Mouse (Mus musculus) retina, adult 2 months (tissue): Measurements from ENCODE around the gene Ubqlnl.
A peak's percentile ranks its signal among the peaks of the same experiment; 100 is the strongest.

Experiments used
- DNase-seq: peaks from one replicate; pipeline ENCODE4 v3.0.0-alpha.2; 2012; ENCODE audit warnings: low read depth, low spot score

The Ubqlnl gene

DNA sequence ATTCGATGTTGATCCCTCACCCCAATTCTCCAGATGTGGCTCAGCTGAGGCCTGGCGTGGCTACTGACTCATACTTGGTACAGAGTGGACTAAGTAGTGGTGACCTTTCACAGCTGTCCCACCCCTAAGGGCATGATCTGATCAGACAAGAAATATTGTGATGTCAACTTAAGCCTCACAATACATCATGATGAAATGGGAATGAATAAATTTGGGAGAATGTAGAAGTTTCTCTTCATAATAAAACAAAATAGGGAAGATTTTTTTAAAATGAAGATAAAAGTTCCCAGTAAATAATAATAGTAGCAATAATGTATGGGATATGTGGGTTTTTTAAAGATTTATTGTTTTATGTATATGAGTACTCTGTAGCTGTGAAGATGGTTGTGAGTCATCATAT is at the start of gene Ubqlnl:
Ubqlnl (minus strand) TSS at position 101 of the 400 bp plus-strand sequence.
- no peak for DNase-seq

DNA sequence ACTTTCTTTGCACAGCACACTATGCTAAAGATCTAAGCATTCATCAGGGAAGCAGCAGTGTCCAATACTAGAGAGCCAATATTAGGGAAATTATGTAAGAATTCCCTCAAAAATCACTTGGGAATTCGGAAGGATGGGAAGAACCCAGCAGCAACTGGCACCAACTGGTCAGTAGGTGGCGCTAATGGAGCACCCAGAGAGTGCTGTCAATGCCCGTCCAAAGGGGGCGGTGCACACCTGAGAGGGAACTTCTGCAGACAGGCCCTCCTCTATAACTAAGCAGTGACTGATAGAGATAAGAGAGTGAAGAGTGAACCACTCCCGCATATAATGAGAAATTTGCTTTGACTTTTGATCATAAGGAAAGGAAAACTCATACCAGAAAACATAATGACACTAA is 49.5 kb upstream of the Ubqlnl start:
- peak; percentile 8 for DNase-seq

DNA sequence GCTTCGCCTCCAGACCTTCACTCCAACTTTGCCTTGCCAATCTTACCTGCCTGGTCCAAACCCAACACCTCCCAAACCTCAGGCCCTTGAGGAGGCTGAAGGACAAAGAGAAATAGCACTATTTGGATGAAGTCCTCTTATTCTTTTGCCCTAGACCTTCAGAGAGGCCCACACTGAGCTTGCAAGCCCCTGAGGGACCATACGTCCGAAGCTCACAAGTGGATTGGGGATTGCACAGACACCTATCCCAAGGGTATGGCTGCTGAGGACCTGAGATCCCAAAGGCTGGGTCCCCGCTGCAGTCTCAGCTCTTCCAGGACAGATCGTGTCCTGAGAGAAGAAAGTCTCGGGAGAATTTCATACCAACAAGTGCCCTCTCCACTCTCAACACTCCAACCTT is 45.5 kb upstream of the Ubqlnl start, which contains the start of gene Olfr649:
Olfr649 (minus strand) TSS at position 101 of the 400 bp plus-strand sequence.
- no peak for DNase-seq

DNA sequence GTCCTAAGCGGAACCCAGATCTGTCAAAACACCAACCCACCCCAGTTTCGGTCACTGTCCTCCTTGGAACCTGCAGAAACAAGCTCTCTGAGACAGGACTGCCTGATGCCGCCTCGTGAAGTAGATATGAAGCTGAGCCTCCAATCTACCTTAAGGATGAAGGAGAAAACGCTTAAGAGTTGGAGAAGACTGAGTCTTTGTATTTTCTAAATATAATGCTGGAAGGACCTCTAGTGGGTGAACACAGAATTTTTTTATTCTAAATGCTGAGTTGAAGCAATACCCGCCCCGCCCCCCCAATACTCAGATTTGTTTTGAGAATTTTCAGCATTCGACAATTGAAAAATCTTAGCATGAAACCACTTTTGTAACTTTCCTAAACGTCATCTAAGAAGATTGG is 40.9 kb upstream of the Ubqlnl start:
- DNase-seq = no peak

DNA sequence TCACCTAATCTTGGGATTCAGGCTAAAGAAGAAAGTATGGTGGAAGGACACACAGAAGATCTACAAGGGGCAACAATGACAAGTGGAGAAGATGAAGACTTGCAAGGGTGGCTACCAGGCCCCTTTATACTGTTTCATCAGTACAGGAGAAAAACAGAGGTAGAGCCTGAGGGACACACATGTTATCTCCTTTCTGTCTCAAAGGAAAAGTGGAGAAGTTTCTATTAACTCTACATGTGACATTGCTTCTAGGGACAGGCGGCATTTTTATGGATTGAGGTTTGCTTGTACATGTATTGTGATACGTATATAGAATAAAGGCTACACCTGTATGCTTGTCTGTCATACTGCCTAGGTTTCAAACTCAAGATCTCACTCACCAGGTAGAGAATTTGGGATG is 32.9 kb upstream of the Ubqlnl start, which contains the start of gene Olfr648:
Olfr648 (minus strand) TSS at position 101 of the 400 bp plus-strand sequence.
- no peak for DNase-seq

DNA sequence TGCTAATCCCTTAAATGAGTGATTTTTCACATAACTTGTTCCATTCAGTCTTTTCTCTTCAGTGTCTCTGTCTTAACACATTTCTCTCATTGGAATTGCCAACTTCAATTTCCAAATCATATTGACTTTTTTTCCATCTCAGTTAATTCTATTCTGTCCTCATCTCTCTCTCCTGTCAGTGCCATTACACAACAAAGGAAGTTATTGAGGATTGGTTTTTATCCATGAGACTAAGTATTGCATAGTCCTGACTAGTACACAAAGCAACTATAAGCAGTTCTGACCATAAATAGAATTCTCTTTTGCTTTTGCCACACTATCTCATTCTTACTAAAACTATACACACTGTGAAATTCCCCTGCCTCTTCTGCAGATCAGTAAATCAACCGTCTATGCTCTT is 28.7 kb upstream of the Ubqlnl start:
- DNase-seq = no peak

DNA sequence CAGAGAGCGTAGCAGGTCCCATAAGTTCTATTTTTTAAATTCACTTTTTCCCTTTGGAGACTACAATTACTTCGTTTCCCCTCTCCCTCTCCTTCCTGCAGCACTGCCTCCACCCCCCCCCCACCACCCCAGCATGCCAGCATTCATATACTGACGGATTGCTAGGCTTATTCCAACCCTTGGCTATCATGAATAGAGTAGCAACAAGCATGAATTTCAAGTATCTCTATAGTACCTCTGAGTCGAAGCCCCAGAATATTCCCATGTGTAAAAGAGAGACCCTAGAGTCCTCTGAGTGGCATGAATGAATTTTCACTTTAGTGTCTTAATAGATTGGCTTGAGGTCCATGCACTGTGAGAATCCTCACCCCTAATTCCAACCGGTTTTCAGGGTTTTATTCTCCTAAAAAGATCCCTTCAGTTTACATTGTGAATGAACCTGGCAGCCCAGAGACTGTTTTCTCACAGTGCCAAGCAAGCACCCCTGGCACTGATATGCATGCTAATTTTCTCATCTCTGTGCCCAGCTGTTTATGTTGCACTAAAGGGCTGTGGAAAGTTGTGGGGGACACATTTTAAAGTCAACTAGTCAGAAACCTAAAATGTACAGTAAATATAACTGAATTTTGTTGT is 28.2 kb upstream of the Ubqlnl start:
- DNase-seq = no peak

DNA sequence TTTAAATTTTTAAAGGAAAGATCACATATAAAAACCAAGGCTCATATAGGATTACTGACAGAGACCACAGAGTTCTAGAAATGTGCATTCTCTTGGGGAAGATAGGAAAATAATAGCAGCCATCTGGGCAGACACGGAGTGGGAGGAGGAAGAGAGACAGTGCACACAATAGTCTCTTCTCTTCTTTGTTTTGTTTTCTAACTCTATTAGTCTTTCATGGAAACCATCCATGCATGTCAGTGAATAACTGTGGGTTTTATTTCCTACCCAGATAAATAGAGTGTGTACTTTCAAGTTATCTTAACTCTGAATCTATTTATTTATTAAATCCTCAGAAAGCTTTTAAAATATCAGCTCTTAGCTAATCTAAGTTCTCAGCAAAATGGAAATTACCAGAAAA is 24.7 kb upstream of the Ubqlnl start:
- DNase-seq = no peak

DNA sequence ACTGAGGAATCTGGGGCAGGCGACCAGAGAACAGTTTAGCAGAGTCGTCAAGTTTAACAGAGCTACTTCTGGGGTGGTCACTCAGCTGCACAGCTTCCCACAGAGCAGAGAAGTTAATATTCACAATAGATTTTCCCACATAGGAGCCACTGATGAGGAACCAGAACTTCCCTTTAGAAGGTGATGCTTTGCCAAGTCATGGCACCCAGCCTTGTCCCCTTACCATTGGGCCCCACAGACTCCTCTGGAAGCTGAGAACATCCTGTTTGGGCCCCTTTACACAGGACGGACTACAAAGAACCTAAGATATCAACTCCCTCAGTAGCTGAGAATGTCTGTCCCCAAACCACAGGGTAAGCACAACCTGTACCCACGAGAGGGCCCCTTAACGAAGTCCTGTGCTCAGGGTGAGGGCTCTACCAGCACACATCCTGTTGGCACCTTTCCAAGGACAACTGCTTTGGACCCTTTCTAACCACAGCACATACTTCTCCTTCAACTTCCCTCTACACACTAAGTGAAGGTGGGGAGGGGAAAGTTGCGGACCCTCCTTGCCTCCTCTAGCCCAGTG is 19.4 kb upstream of the Ubqlnl start:
- no peak for DNase-seq

DNA sequence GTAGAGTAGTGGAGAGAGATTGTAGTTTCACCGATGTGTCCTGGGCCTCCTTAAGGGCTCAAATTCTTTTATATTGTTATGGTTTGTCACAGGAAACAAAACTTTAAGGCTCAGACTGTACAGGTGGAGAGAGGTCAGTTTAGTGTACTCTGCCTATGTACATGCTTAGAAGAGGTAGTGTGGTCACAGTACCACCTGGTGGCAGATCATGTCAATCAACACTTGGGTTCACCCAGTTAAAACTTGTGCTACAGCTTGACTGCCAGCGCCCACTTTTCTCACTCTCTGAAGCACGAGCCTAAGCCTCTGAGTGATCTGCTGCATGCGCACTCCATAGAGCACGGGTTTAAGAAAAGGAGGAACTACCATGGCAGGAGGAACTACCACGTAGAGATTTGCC is 16.7 kb upstream of the Ubqlnl start:
- DNase-seq = no peak

DNA sequence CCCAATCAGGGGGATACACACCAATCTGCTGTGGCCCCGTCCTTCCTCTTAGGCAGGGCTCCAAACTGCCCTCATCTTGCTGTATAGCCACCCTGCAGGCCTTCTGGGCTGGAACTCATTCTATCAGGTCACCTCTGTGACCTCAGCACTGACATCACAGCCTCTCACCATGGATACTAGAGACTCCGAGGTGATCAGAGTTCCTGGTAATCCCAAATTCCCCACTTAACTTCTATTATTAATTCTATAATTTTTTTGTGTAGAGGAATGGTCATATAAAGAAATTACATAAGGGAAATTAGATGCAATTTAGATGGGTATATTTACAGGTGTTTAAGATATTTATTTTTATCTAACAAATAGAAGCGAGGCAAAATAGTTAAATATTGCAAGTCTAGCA is 7.2 kb downstream of the Ubqlnl start, which contains the start of gene Ubqln3:
Ubqln3 (minus strand) TSS at position 101 of the 400 bp plus-strand sequence.
- no peak for DNase-seq

DNA sequence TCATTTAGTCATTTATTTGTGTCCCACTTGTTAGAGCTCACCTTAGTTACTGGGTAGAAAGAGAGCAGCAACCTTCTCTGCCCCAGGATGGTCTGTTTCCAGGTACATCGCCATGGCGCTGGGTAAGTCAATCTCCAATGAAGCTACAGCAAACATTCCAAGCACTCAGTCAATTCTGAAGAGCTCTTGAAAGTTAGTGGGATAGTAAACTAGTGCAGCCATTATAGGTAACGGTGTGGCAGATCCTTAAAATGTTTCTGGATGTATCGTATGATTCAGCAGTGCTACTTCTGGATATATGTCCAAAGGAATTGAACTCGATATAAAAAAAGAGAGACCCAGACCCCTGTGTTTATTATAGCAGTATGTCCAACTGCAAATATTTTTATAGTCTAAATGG is 13.1 kb downstream of the Ubqlnl start, which contains the start of gene Olfr643:
Olfr643 (minus strand) TSS at position 101 of the 400 bp plus-strand sequence.
- DNase-seq = no peak

DNA sequence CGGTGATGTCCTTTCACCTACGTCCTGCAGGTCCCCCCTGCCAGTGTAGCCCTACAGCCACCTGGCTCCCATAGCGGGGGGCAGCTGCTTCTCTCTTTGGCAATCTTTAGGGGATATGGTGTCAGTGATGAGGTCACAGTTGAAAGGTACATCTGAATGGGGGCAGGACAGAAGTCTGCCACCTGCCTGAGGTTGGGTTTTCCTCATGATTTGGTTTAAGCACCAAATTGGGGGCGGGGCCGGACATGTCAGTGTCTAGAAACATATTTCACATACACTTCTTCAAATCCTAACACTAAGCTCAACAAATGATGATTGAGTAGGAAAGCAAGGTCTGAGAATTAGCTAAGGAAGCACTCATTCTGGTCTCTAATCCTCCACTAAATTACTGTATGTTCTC is 20.6 kb downstream of the Ubqlnl start, which contains the start of gene Ubqln5:
Ubqln5 (minus strand) TSS at position 101 of the 400 bp plus-strand sequence.
- no peak for DNase-seq

DNA sequence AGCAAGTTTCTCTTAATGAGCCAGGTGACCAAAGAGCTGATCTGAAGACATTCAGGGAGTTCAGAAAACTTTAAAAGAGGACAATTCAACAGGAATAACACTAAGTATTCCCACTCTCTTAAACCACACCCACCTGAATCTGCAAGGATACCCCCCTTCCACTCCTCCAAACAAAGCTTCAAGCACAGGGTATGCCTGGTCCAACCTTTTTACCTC is 45.7 kb downstream of the Ubqlnl start, which contains the start of gene Olfr646:
Olfr646 (plus strand) TSS at position 117 of the 216 bp plus-strand sequence.
- no peak for DNase-seq

DNA sequence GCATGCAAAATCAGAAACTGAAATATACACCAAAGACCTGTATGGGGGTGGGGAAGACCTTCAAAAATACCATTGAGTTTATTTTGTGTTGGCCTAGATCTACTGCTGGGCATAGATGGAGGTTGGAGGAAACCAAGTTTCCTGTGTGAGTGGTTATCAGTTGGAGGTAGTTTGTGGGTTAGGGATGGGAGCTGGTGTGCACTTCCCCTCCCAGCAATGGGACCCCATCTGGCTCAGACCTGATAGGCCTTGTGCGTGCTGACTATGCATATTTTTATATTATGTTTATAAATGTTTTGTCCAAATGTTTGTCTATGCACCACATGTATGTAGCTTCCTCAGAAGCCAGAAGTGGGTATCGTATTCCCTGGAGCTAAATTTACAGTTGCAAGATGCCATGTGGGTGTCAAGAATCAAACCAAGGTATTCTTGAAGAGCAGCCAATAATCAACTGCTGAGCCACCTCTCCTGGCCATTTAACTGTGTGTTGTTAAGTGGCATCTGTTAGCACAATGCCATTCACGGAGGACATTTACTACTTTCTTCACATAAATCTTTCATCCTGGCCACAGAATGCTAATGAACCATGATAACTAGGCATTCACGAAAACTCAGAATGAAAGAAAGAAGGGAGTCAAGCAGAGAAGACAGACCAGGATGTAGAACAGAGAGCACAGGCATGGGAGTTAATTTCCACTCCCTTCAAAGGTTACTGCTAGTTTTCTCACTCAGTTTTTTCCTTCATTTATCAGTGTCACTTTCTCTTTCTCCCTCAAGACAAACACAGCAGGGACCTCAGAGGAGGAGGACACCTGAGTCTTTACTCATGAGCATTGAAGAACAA is 46.2 kb downstream of the Ubqlnl start:
- no peak for DNase-seq
